11 mouse cellular contexts compared by ENCODE assay signal in the genomic region with DNA sequence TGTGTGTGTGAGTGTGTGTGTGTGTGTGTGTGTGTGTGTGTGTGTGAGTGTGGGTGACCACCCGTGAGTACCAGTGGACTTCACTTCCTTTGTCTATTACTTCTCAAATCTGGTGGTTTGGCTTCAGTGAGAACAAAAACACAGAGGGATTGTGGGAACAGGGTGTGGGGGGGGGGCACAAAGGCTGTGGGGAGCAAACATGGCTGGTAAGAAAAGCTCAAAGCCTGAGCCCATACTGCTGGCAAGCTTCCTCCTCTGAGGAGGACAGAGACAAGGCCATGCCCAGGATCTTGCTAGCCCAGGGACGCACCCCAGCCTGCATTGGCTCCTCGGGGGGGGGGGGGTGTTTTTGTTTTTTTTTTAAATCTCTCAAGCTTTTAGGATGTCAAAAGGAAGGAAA. TPM values are rescaled to one million over a fixed set of nuclear protein-coding genes. Genes with fewer than 3 reads are reported as not detected.
DNase-seq lines count a peak whose midpoint lies in the region; ATAC-seq and TF ChIP-seq lines count a peak whose summit lies in the region.
"Had no signal": no experiment of that assay in that cellular context is flagged by ENCODE, and none has a peak within 500 bp of the region (broad histone marks: within the 10 kb centered on the region; RNA-seq: fewer than 3 reads in every experiment).

No protein-coding gene starts in this region.

- no peaks in the 10 kb centered on the region for H3K27me3 ChIP-seq in lung, embryonic 14.5 days (ENCODE audit: insufficient read depth, low read length)
- H3K27me3 ChIP-seq in embryonic facial prominence, embryonic 15.5 days: no peaks in the 10 kb centered on the region
- H3K27me3 ChIP-seq in midbrain, embryonic 14.5 days (ENCODE audit: control insufficient read depth, insufficient read depth, low read length): no peaks in the 10 kb centered on the region

- H3K36me3 ChIP-seq in lung, embryonic 14.5 days (ENCODE audit: insufficient read depth): 0 out of 2 replicates have a peak, but pooled peaks cover 5% of the 10 kb centered on the region
- no peaks in the 10 kb centered on the region; the same call in 1 of the 2 replicates for H3K36me3 ChIP-seq in embryonic facial prominence, embryonic 15.5 days
- H3K36me3 ChIP-seq in midbrain, embryonic 14.5 days (ENCODE audit: control insufficient read depth, insufficient read depth, low read length): no peaks in the 10 kb centered on the region

- DNase-seq in heart, adult 11 months: peak; percentile 77
- DNase-seq in heart, postnatal 25 days (ENCODE audit: low spot score): no peak
- no peak for DNase-seq in lung, embryonic 14.5 days
- no peak for DNase-seq in lung, postnatal 36 days
- no peak for DNase-seq in midbrain, embryonic 14.5 days
- DNase-seq in layer of hippocampus, postnatal 10 days (ENCODE audit: low spot score in 2 of 2): no peak
- no peak for DNase-seq in ovary, postnatal 36 days (ENCODE audit: low spot score)

- intact Hi-C loops in heart, postnatal 25 days (cut with DNase I): loop anchor here (10.0 kb wide), 1 partner anchor 133 kb away; no protein-coding TSS in a partner anchor

- H3K4me3 ChIP-seq in lung, embryonic 14.5 days (ENCODE audit: low read depth, low read length): no peak overlapping the region
- no peak overlapping the region for H3K4me3 ChIP-seq in embryonic facial prominence, embryonic 15.5 days (replicated peaks)
- H3K4me3 ChIP-seq in midbrain, embryonic 14.5 days (replicated peaks; ENCODE audit: low read depth, low read length): no peak overlapping the region

- peak overlapping the region; percentile 79 for H3K27ac ChIP-seq in lung, embryonic 14.5 days (ENCODE audit: low read depth)
- peak overlapping the region; percentile 73 for H3K27ac ChIP-seq in embryonic facial prominence, embryonic 15.5 days (replicated peaks)
- peak overlapping the region; percentile 21; the same call in 1 of the 2 replicates for H3K27ac ChIP-seq in midbrain, embryonic 14.5 days (replicated peaks; ENCODE audit: low read depth, low read length)

- no peak overlapping the region; the same call in 1 of the 2 replicates for H3K9ac ChIP-seq in lung, embryonic 14.5 days
- no peak overlapping the region for H3K9ac ChIP-seq in embryonic facial prominence, embryonic 15.5 days
- no peak overlapping the region for H3K9ac ChIP-seq in midbrain, embryonic 14.5 days (replicated peaks; ENCODE audit: low read length)

- 55% methylated on average over 3 of the region's 3 CpGs for WGBS in lung, embryonic 14.5 days
- 60% methylated on average over 3 of the region's 3 CpGs for WGBS in embryonic facial prominence, embryonic 15.5 days
- 62% methylated on average over 3 of the region's 3 CpGs for WGBS in midbrain, embryonic 14.5 days

- peaks cover 3% of the 10 kb centered on the region for H3K4me1 ChIP-seq in lung, embryonic 14.5 days (ENCODE audit: insufficient read depth)
- H3K4me1 ChIP-seq in embryonic facial prominence, embryonic 15.5 days: peaks cover 47% of the 10 kb centered on the region
- H3K4me1 ChIP-seq in midbrain, embryonic 14.5 days (ENCODE audit: control insufficient read depth, insufficient read depth, low read length): peaks cover 24% of the 10 kb centered on the region

- H3K4me2 ChIP-seq in lung, embryonic 14.5 days: no peak overlapping the region
- no peak overlapping the region for H3K4me2 ChIP-seq in embryonic facial prominence, embryonic 15.5 days (replicated peaks)
- no peak overlapping the region for H3K4me2 ChIP-seq in midbrain, embryonic 14.5 days (ENCODE audit: low read length)

- H3K9me3 ChIP-seq in lung, embryonic 14.5 days (ENCODE audit: low read depth, low read length): no peaks in the 10 kb centered on the region
- H3K9me3 ChIP-seq in embryonic facial prominence, embryonic 15.5 days (replicated peaks): no peaks in the 10 kb centered on the region
- no peaks in the 10 kb centered on the region for H3K9me3 ChIP-seq in midbrain, embryonic 14.5 days (ENCODE audit: control insufficient read depth, low read length)

- TF ChIP-seq CTCF in lung, embryonic 14.5 days (IDR thresholded peaks at IDR 0.05; ENCODE audit: low read depth): no peak

- no peak for ATAC-seq in lung, embryonic 14.5 days (ENCODE audit: insufficient read depth)
- ATAC-seq in embryonic facial prominence, embryonic 15.5 days (ENCODE audit: insufficient number of reproducible peaks, low FRiP score, low TSS enrichment, low read depth): no peak
- ATAC-seq in midbrain, embryonic 14.5 days (ENCODE audit: low FRiP score, low TSS enrichment): no peak

RNA-seq across cellular contexts. Expression of gene Mxra7, which starts 20.3 kb away (rescaled TPM):
- 10 to 100 TPM; 17.2 to 23.2 TPM for total RNA-seq in heart, postnatal 25 days (2021)
- 13.7 and 15.9 TPM in 2 replicates for polyA plus RNA-seq in lung, embryonic 14.5 days (2014; fragmentation: Nextera tagmentation; extraction: Ambion mirVana)
- 24.8 and 32.3 TPM in 2 replicates for polyA plus RNA-seq in embryonic facial prominence, embryonic 15.5 days (2015; fragmentation: Nextera tagmentation; extraction: Ambion mirVana)
- polyA plus RNA-seq in midbrain, embryonic 14.5 days (2014; fragmentation: Nextera tagmentation; extraction: Ambion mirVana): 20.7 and 20.9 TPM in 2 replicates
- 10 to 100 TPM; 23.3 to 27.6 TPM for total RNA-seq in layer of hippocampus, postnatal 10 days (2021)

RNA-seq across cellular contexts. Expression of gene St6galnac1, which starts 32.2 kb away (rescaled TPM):
- not detected for total RNA-seq in heart, postnatal 25 days (2021)
- not detected in 2 replicates for polyA plus RNA-seq in lung, embryonic 14.5 days (2014; fragmentation: Nextera tagmentation; extraction: Ambion mirVana)
- polyA plus RNA-seq in embryonic facial prominence, embryonic 15.5 days (2015; fragmentation: Nextera tagmentation; extraction: Ambion mirVana): not detected in 2 replicates
- polyA plus RNA-seq in midbrain, embryonic 14.5 days (2014; fragmentation: Nextera tagmentation; extraction: Ambion mirVana): not detected in 2 replicates
- total RNA-seq in layer of hippocampus, postnatal 10 days (2021): not detected
- total RNA-seq: left cerebral cortex, adult 8-10 months had no signal
- polyA plus RNA-seq: brain, embryonic 14.5 days; neural tube, embryonic 11.5 days had no signal

RNA-seq across cellular contexts. Expression of gene Mettl23, which starts 35.6 kb away (rescaled TPM):
- total RNA-seq in heart, postnatal 25 days (2021): 10 to 100 TPM; 36.6 to 39.4 TPM
- polyA plus RNA-seq in lung, embryonic 14.5 days (2014; fragmentation: Nextera tagmentation; extraction: Ambion mirVana): 58.3 and 62.2 TPM in 2 replicates
- 75.9 and 79.9 TPM in 2 replicates for polyA plus RNA-seq in embryonic facial prominence, embryonic 15.5 days (2015; fragmentation: Nextera tagmentation; extraction: Ambion mirVana)
- 80.4 and 87.6 TPM in 2 replicates for polyA plus RNA-seq in midbrain, embryonic 14.5 days (2014; fragmentation: Nextera tagmentation; extraction: Ambion mirVana)
- 10 to 100 TPM; 32.5 to 33.7 TPM for total RNA-seq in layer of hippocampus, postnatal 10 days (2021)

RNA-seq across cellular contexts. Expression of gene Jmjd6, which starts 35.7 kb away (rescaled TPM):
- total RNA-seq in heart, postnatal 25 days (2021): 10 to 100 TPM; 37.1 to 37.7 TPM
- polyA plus RNA-seq in lung, embryonic 14.5 days (2014; fragmentation: Nextera tagmentation; extraction: Ambion mirVana): 61.2 and 66.3 TPM in 2 replicates
- 74.1 and 79.1 TPM in 2 replicates for polyA plus RNA-seq in embryonic facial prominence, embryonic 15.5 days (2015; fragmentation: Nextera tagmentation; extraction: Ambion mirVana)
- polyA plus RNA-seq in midbrain, embryonic 14.5 days (2014; fragmentation: Nextera tagmentation; extraction: Ambion mirVana): 70.8 and 81.4 TPM in 2 replicates
- 10 to 100 TPM; 30.4 to 31.4 TPM for total RNA-seq in layer of hippocampus, postnatal 10 days (2021)

RNA-seq across cellular contexts. Expression of gene Mfsd11, which starts 44.7 kb away (rescaled TPM):
- 10 to 100 TPM; 34.0 to 36.9 TPM for total RNA-seq in heart, postnatal 25 days (2021)
- 31.8 and 36.7 TPM in 2 replicates for polyA plus RNA-seq in lung, embryonic 14.5 days (2014; fragmentation: Nextera tagmentation; extraction: Ambion mirVana)
- 44.8 and 51.2 TPM in 2 replicates for polyA plus RNA-seq in embryonic facial prominence, embryonic 15.5 days (2015; fragmentation: Nextera tagmentation; extraction: Ambion mirVana)
- 51.3 and 52.8 TPM in 2 replicates for polyA plus RNA-seq in midbrain, embryonic 14.5 days (2014; fragmentation: Nextera tagmentation; extraction: Ambion mirVana)
- 10 to 100 TPM; 42.6 to 43.3 TPM for total RNA-seq in layer of hippocampus, postnatal 10 days (2021)

Comparison
In these comparisons a context has a peak if more than half of its experiments do, and no peak if none do; other contexts are left out.
1. H3K27ac ChIP-seq: peak in every context shown above with its lines; median percentile 79 in lung, embryonic 14.5 days; 73 in embryonic facial prominence, embryonic 15.5 days; 21 in midbrain, embryonic 14.5 days.